Mouse (Mus musculus): ENCODE data around the gene Xlr4a. TPM values are rescaled to one million over a fixed set of nuclear protein-coding genes. Genes with fewer than 3 reads are reported as not detected.

Gene Xlr4a
- polyA plus RNA-seq, 1 experiment from 2014 or later = 1.9 TPM

GRCm38 (mm10) chrX:73037003-73037402, 45.3 kb downstream of the Xlr4a start, which contains the start of gene Pnma5:
Gene Pnma5, minus strand, starts transcription at chrX:73037103.
- no peaks in the 10 kb centered on the region for H3K4me1 ChIP-seq (replicated peaks; ENCODE audit: control insufficient read depth, insufficient read depth, low read length)
- ATAC-seq = no peak
- no peak for TF ChIP-seq CTCF (IDR thresholded peaks at IDR 0.05; ENCODE audit: low read depth)
- no peak within 1 kb of the TSS for H3K4me3 ChIP-seq (ENCODE audit: low read depth, low read length)
- H3K27me3 ChIP-seq (replicated peaks; ENCODE audit: control insufficient read depth, insufficient read depth, low read length) = no peaks in the 10 kb centered on the region
- no peak within 1 kb of the TSS for H3K9ac ChIP-seq (ENCODE audit: low read depth, low read length)
- 75% methylated on average over 1 of the region's 1 CpGs for WGBS
- no peaks in the 10 kb centered on the region for H3K36me3 ChIP-seq (ENCODE audit: control insufficient read depth, insufficient read depth)
- no peak within 1 kb of the TSS for H3K27ac ChIP-seq (ENCODE audit: low read depth, low read length)
- no peak within 1 kb of the TSS for H3K4me2 ChIP-seq (replicated peaks; ENCODE audit: low read depth)
- H3K9me3 ChIP-seq (ENCODE audit: control insufficient read depth) = no peaks in the 10 kb centered on the region

Other genes starting within 250 kb of the Xlr4a start
- 35.9 and 39.2 TPM in 2 replicates for gene Cetn2, start 164.1 kb downstream of the Xlr4a start, polyA plus RNA-seq (2015; fragmentation: Nextera tagmentation; extraction: Ambion mirVana)
- 23.5 and 26.4 TPM in 2 replicates for gene Nsdhl, start 163.9 kb downstream of the Xlr4a start, polyA plus RNA-seq (2015; fragmentation: Nextera tagmentation; extraction: Ambion mirVana)
- 1.6 and 1.7 TPM in 2 replicates for gene Zfp185, start 95.1 kb downstream of the Xlr4a start, polyA plus RNA-seq (2015; fragmentation: Nextera tagmentation; extraction: Ambion mirVana)
- gene Pnma5, start 45.4 kb downstream of the Xlr4a start, polyA plus RNA-seq (2015; fragmentation: Nextera tagmentation; extraction: Ambion mirVana) = not detected in 2 replicates
- gene Pnma3, start 17.7 kb downstream of the Xlr4a start, polyA plus RNA-seq (2015; fragmentation: Nextera tagmentation; extraction: Ambion mirVana) = 0.04 TPM in 1 of 2 replicates, not detected in the other
- 2.8 and 6.3 TPM in 2 replicates for gene Xlr3a, start 14.6 kb upstream of the Xlr4a start, polyA plus RNA-seq (2015; fragmentation: Nextera tagmentation; extraction: Ambion mirVana)
- gene Gm14685, start 34.6 kb upstream of the Xlr4a start, polyA plus RNA-seq (2015; fragmentation: Nextera tagmentation; extraction: Ambion mirVana) = 1.8 and 2.4 TPM in 2 replicates
- gene Xlr5b, start 66.3 kb upstream of the Xlr4a start, polyA plus RNA-seq (2015; fragmentation: Nextera tagmentation; extraction: Ambion mirVana) = 0.17 TPM in 1 of 2 replicates, not detected in the other
- gene DXBay18, start 67.0 kb upstream of the Xlr4a start, polyA plus RNA-seq (2015; fragmentation: Nextera tagmentation; extraction: Ambion mirVana) = 1.4 and 1.8 TPM in 2 replicates
- gene Spin2d, start 94.5 kb upstream of the Xlr4a start, polyA plus RNA-seq (2015; fragmentation: Nextera tagmentation; extraction: Ambion mirVana) = not detected in 2 replicates
- 0.91 and 2.6 TPM in 2 replicates for gene Xlr3b, start 109.7 kb upstream of the Xlr4a start, polyA plus RNA-seq (2015; fragmentation: Nextera tagmentation; extraction: Ambion mirVana)
- gene Xlr4b, start 131.9 kb upstream of the Xlr4a start, polyA plus RNA-seq (2015; fragmentation: Nextera tagmentation; extraction: Ambion mirVana) = 0.50 and 0.88 TPM in 2 replicates
- gene F8a, start 145.8 kb upstream of the Xlr4a start, polyA plus RNA-seq (2015; fragmentation: Nextera tagmentation; extraction: Ambion mirVana) = 21.8 and 24.2 TPM in 2 replicates
- gene Xlr4c, start 160.7 kb upstream of the Xlr4a start, polyA plus RNA-seq (2015; fragmentation: Nextera tagmentation; extraction: Ambion mirVana) = 0.40 and 0.63 TPM in 2 replicates
- gene Xlr3c, start 182.9 kb upstream of the Xlr4a start, polyA plus RNA-seq (2015; fragmentation: Nextera tagmentation; extraction: Ambion mirVana) = not detected in 2 replicates
- 0.65 and 0.97 TPM in 2 replicates for gene Xlr5a, start 210.5 kb upstream of the Xlr4a start, polyA plus RNA-seq (2015; fragmentation: Nextera tagmentation; extraction: Ambion mirVana)
- gene Xlr5c, start 210.5 kb upstream of the Xlr4a start, polyA plus RNA-seq (2015; fragmentation: Nextera tagmentation; extraction: Ambion mirVana) = 0.54 and 0.59 TPM in 2 replicates

All from intestine, postnatal 0 days (tissue).